Mouse (Mus musculus) left cerebral cortex, postnatal 4 days (tissue): ENCODE data around the gene Ralgps2. TPM values are rescaled to one million over a fixed set of nuclear protein-coding genes. Genes with fewer than 3 reads are reported as not detected.

Source experiments
- DNase-seq: peaks from one replicate; pipeline ENCODE4 v3.0.0-alpha.2; 2022
- intact Hi-C: fragments of 180-260 bp; cut with DNase I; formaldehyde crosslinking; loops from one replicate; pipeline ENCODE4 v1.15.1; 2025
- total RNA-seq, 2 experiments: library from RNA; stranded (reverse); gene quantifications; 2 replicates each; pipeline ENCODE4 v1.2.3; 2021

Gene Ralgps2
- total RNA-seq, 2 experiments from 2014 or later, result 82.8 to 98.0 TPM

- DNase-seq, result no peak
- intact Hi-C loops, result loop anchor here (10.0 kb wide), 2 partner anchors 165 to 375 kb away; no protein-coding TSS in a partner anchor
Measured at GRCm38 (mm10) chr1:156909866-156910265, 29.6 kb downstream of the Ralgps2 start.

- intact Hi-C loops, result no loop called here
- no peak for DNase-seq
Measured at GRCm38 (mm10) chr1:156909265-156909664, 30.2 kb downstream of the Ralgps2 start.

DNA sequence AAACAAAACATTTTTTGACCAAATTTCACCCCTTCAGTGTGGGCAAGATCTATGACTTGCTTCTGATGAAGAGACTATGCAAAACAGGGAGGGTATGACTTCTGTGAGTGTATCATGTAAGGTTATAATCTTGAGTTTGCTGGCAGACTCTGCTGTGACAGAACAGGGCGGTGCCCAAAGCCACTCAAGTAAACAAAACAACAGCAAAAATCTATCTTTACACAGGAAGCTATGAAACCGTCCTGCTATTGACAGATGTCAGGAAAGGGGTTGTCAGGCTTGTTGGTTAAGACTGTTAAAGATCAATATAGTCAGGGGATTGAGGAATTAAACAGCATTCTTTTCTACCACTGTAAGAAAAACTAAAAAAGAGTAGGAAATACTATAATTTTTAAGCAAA is 33.8 kb downstream of the Ralgps2 start:
- intact Hi-C loops, result no loop called here

DNA sequence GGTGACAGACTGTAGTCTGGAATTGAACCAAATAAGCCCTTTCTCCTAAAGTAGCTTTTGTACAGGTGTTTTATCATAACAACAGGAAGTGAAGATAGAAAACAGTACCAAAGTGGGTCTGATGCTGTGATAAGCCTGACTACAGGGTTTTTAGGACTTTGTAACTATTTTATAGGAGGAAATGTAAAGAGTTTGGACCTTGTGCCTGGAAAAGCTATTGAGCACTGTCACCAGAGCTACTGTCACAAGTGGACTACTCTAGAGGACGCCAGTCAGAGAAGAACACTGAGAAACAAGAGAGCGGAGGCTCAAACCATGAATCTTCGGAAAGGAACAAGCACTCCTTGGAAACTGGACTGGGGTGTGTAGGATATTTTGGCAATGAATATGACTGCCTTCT is 35.5 kb downstream of the Ralgps2 start:
- intact Hi-C loops, result no loop called here
- no peak for DNase-seq

More for the DNA sequence above, 33.8 kb downstream of the Ralgps2 start:
- no peak for DNase-seq

GRCm38 (mm10) chr1:156901689-156902088 is 37.7 kb downstream of the Ralgps2 start:
- no peak for DNase-seq
- intact Hi-C loops, result no loop called here

DNA sequence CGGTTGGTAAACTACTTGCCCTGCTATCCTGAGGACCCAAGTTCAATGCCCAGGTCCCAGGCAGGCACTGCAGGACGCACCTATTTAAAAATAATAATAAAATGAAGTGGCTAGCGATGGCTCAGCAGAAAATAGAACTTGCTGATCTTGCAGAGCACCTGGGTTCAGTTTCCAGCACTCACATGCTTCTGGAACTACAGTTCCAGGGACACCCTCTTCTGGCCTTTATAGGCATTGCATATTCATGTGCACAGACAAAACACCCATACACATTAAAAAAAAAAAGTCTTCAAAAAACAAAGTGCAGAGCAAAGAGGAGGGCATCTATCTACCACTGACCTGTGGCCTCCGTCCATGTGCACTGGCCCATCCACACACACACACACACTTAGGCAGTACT is 47.9 kb downstream of the Ralgps2 start:
- no peak for DNase-seq
- intact Hi-C loops, result no loop called here

GRCm38 (mm10) chr1:156888830-156889229 is 50.6 kb downstream of the Ralgps2 start:
- no peak for DNase-seq
- intact Hi-C loops, result loop anchor here (2.0 kb wide), 1 partner anchor 146 kb away; no protein-coding TSS in a partner anchor

DNA sequence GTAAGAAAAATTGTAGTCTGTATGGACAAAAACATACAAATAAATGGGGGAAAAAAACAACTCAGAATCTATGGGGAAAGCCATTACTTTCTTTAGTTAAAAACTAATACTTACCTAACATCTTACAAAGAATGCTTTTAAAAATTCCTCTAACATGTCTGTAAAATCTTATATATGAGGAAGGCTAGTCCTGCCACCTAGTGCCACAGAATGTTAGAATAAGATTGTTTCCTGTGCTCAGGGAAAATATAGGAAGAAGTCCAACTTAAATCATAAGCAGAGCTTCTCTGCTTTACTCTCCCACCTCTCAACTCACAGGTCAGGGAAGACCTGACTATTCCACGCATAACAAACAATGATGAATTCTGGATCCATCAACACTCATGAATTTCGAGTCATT is 53.5 kb downstream of the Ralgps2 start:
- no peak for DNase-seq
- intact Hi-C loops, result no loop called here

GRCm38 (mm10) chr1:156884782-156885181 is 54.6 kb downstream of the Ralgps2 start:
- DNase-seq, result no peak
- intact Hi-C loops, result no loop called here

DNA sequence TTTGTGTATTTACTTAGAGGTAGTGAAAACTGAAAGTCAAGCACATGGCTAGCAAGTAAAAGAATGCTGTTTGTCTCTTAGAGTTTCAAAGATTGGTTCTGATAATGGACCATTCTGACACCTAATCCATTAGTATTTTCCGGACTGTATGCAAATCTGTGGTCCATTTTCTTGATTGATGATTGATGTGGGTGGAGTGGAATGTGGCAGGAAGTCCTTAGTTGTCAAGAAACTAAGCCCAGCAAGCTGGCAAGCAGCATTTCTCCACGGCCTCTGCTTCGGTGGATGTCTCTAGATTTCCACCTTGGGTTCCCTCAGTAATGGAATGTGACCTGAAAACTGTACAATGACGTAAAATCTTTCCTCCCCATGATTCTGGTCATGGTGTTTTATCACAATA is 68.8 kb downstream of the Ralgps2 start:
- DNase-seq, result no peak
- intact Hi-C loops, result no loop called here

DNA sequence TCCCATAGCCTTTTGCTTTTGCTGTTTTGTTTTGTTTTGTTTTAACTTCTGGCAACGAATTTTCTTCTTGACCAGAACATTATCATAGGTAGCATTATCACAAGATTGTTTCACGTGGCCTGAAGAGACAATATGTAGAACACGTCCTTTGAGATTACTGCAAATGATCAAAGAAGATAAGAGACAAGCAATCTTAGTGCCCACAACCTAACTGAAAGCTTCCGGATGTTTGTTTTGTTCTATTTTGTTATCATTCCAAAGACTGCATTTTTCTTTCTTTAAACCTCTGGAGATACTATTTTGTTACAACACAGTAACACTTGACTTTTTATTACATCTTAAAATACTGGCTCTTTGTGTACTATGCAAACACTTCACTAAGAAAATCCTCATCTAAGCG is 69.4 kb downstream of the Ralgps2 start:
- no peak for DNase-seq
- intact Hi-C loops, result no loop called here

GRCm38 (mm10) chr1:156864240-156864639 is 75.2 kb downstream of the Ralgps2 start:
- no peak for DNase-seq
- intact Hi-C loops, result no loop called here

DNA sequence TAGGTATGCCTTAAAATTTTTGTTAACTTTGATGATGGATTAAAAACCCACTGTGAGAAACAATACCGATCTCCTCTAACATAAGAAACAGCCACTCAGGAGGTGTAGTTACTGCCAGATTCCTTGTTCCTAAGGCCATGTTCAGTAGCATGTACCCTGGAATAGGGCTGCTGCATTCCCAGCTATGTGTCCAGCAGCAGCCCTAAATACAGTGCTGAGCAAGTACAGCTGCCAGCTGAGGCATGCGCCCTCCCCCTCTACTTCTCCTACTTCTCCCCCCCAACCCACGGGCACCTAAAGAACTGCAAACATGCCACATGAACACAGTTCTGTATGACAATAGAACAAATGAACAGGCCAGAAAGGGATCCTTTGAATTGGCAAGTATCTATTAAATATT is 75.7 kb downstream of the Ralgps2 start:
- intact Hi-C loops, result no loop called here
- no peak for DNase-seq

DNA sequence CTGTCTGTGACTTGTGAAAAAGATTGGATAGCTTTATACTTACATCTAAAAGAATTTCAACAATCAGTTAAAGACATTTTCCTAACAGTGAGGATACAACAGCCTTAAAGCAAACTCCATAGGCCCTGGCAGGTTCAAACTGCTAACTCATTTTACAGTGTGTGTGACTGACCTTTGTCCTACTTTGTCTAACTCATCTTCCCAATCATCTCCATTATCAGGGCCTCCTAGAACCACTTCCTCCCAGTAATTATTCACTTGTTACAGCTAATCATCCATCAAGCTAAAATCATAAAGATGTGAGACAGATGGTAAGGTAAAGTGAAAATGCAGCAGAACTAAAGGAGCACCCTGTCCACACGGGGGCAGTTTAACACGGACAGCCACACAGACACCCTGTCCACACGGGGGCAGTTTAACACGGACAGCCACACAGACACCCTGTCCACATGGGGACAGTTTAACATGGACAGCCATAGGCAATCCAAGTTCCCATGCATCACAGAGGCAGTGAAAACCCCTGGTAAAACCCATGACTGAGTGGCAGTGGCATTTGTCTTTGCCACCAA is 77.9 kb downstream of the Ralgps2 start:
- no peak for DNase-seq
- intact Hi-C loops, result no loop called here

DNA sequence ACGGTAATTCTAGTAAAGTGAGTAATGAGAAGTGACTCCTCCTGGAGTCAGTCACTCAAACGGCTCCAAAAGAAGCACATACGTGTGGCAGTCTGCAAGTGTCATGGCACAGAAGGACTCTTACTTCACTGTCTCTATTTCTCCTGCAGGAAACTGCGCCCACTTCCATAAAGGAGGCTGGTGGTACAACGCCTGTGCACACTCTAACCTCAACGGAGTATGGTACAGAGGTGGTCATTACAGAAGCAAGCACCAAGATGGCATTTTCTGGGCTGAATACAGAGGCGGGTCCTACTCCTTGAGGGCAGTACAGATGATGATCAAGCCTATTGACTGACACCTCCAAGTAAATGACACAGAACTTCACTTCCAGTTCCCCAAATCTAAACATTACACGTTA is 79.2 kb downstream of the Ralgps2 start:
- DNase-seq, result no peak
- intact Hi-C loops, result no loop called here

DNA sequence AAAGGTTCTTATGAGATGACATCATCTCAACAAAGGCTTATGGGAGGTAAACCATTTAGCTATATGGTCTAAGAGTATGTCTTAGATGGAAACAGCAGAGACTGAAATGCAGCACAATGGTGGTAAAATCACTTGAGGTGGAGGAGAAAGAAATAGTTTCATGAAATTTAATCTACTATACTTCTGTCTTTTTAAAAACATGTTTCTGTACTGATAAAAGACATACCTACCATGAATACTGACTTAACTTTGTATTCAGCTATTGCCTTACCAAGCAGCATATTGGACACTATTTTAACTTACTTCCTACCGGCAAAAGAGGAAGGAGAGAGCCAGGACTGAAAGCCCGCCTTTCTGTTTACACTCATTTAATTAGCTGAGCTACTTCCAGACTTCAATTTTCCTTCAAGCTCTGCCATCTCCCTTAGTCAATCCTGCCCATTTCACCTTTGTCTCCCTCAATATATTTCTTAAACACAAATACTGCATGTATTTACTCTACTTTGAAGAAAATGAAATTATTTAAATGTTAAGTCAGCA is 79.6 kb downstream of the Ralgps2 start:
- intact Hi-C loops, result no loop called here
- no peak for DNase-seq

GRCm38 (mm10) chr1:156859156-156859555 is 80.3 kb downstream of the Ralgps2 start:
- intact Hi-C loops, result no loop called here

DNA sequence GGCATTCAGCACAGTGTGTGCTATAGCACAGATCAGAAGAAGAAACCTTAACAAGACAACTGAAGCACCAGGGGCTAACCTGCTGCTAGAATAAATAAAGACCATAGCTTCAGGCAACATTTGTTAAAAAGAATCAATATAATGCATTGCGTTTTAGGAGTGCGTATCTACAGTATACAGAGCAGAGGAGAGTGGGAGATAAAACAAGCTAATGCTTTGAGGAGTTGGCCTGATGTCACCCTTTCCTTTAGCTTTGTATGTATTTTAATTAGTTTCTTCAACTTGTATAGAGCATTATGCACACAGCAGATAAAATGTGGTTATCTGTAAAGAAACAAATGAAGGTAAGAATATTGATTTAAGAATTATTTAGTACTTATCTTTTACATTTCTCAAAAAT is 82.8 kb downstream of the Ralgps2 start:
- no peak for DNase-seq
- intact Hi-C loops, result no loop called here

More at GRCm38 (mm10) chr1:156859156-156859555, 80.3 kb downstream of the Ralgps2 start:
- no peak for DNase-seq

DNA sequence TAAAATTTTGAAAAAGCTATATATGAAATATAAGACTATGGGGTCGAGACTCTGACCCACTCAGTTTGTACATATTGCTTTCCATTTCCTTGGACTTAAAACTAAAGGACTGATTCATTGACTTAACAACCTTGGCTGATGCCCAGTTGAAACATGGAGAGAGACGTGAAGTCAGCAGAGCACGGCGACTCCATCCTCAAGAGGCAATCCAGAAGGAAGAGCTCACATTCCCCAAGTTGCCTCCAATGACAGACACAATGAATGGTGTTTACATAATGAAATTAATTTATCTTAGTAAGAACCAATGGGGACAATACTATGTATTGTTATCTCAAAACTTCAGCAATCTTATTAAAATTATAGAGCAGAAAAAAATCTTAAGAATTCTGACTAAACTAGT is 84.9 kb downstream of the Ralgps2 start:
- no peak for DNase-seq
- intact Hi-C loops, result no loop called here

- intact Hi-C loops, result no loop called here
Measured at GRCm38 (mm10) chr1:156852872-156853271, 86.6 kb downstream of the Ralgps2 start.

GRCm38 (mm10) chr1:156852409-156852808 is 87.0 kb downstream of the Ralgps2 start:
- DNase-seq, result no peak
- intact Hi-C loops, result no loop called here

More at GRCm38 (mm10) chr1:156852872-156853271, 86.6 kb downstream of the Ralgps2 start:
- no peak for DNase-seq

- DNase-seq, result no peak
- intact Hi-C loops, result no loop called here
Measured at GRCm38 (mm10) chr1:156847098-156847497, 92.3 kb downstream of the Ralgps2 start.
